Mouse (Mus musculus) thymus, adult 2 months (tissue): ENCODE measurements around the gene Rnf24. TPM values are rescaled to one million over a fixed set of nuclear protein-coding genes. Genes with fewer than 3 reads are reported as not detected.
"Not testable (repeated sequence)": the region's sequence is repeated elsewhere in the genome, so short reads cannot be mapped to it uniquely, and the experiment has no call there.

Source experiments
- DNase-seq: peaks from one replicate; pipeline ENCODE4 v3.0.0; 2021
- H3K27ac ChIP-seq: fragments of 200-500 bp; 2 replicates; pipeline ENCODE4 v1.5.1; 2012; ENCODE audit warnings: low read length, control low read depth; ENCODE audit not compliant: control insufficient read depth, insufficient read depth
- H3K27me3 ChIP-seq: fragments of 200-500 bp; 2 replicates; pipeline ENCODE4 v1.6.1; 2012; ENCODE audit warnings: mild to moderate bottlenecking, low read length, moderate library complexity, mixed read lengths; ENCODE audit not compliant: control insufficient read depth, insufficient read depth
- H3K36me3 ChIP-seq: fragments of 200-500 bp; 2 replicates; pipeline ENCODE4 v1.6.1; 2012; ENCODE audit warnings: mild to moderate bottlenecking, low read length, moderate library complexity; ENCODE audit not compliant: control insufficient read depth, insufficient read depth
- H3K4me1 ChIP-seq: fragments of 200-500 bp; replicated peaks from 2 replicates; pipeline ENCODE4 v1.6.1; 2012; ENCODE audit warnings: low read length; ENCODE audit not compliant: control insufficient read depth, insufficient read depth
- H3K4me3 ChIP-seq: fragments of 200-500 bp; 2 replicates; pipeline ENCODE4 v1.5.1; 2012; ENCODE audit warnings: mild to moderate bottlenecking, low read length, control low read depth, moderate library complexity; ENCODE audit not compliant: control insufficient read depth, insufficient read depth
- CTCF ChIP-seq: fragments of 200-500 bp; IDR thresholded peaks from 2 replicates; pipeline ENCODE4 v1.5.1; 2012; ENCODE audit warnings: mild to moderate bottlenecking, control low read depth, low read length, moderate library complexity, borderline replicate concordance; ENCODE audit not compliant: control insufficient read depth, poor library complexity, insufficient read depth; ENCODE audit errors: extremely low read depth
- POLR2A ChIP-seq: fragments of 200-500 bp; IDR thresholded peaks from 2 replicates; pipeline ENCODE4 v1.6.1; 2012; ENCODE audit warnings: mild to moderate bottlenecking, low read length, control low read depth, moderate library complexity; ENCODE audit not compliant: control insufficient read depth, poor library complexity, insufficient read depth; ENCODE audit errors: extremely low read depth
- WGBS: fragments of 180-500 bp; shearing (Covaris S2); methylation state at CpG from one replicate; pipeline ENCODE4 v1.1.7; 2018; 5-methylcytosine and 5-hydroxymethylcytosine counted together
- polyA plus RNA-seq: library from polyadenylated mRNA; depleted of rRNA; stranded (reverse); fragments of >200 nt; gene quantifications from 2 replicates; pipeline ENCODE4 v1.2.3, GENCODE M21; 2012

Gene Rnf24
- polyA plus RNA-seq, 1 experiment: 2.9 TPM

- peaks cover 11% of the 10 kb centered on the region for H3K4me1 ChIP-seq
- H3K27ac ChIP-seq: no peak overlapping the region
- H3K27me3 ChIP-seq: no peaks in the 10 kb centered on the region
- DNase-seq: no peak
- peaks cover 10% of the 10 kb centered on the region for H3K36me3 ChIP-seq
- TF ChIP-seq POLR2A: no peak
- TF ChIP-seq CTCF: no peak
- no peak overlapping the region for H3K4me3 ChIP-seq
These were observed 51.1 kb downstream of the Rnf24 start for GRCm38 (mm10) chr2:131301635-131302034.

GRCm38 (mm10) chr2:131300485-131300884 is 52.2 kb downstream of the Rnf24 start:
- no peak for DNase-seq
- H3K4me3 ChIP-seq: no peak overlapping the region
- peaks cover 22% of the 10 kb centered on the region for H3K36me3 ChIP-seq
- H3K27me3 ChIP-seq: no peaks in the 10 kb centered on the region
- 99% methylated on average over 2 of the region's 2 CpGs for WGBS
- no peak overlapping the region for H3K27ac ChIP-seq
- peaks cover 11% of the 10 kb centered on the region for H3K4me1 ChIP-seq
- no peak for TF ChIP-seq POLR2A
- TF ChIP-seq CTCF: no peak

- WGBS: 98% methylated on average over 7 of the region's 7 CpGs
- not testable (repeated sequence) for DNase-seq
These were observed 54.0 kb downstream of the Rnf24 start for GRCm38 (mm10) chr2:131298674-131299073.

GRCm38 (mm10) chr2:131296746-131297261 is 55.9 kb downstream of the Rnf24 start:
- Histone ChIP-seq H3K36me3 (peaks cover 51% of the 10 kb centered on the region), H3K27me3 (no peaks in the 10 kb centered on the region), H3K4me1 (no peaks in the 10 kb centered on the region), H3K4me3 (no peak overlapping the region), H3K27ac (no peak overlapping the region)
- WGBS: 98% methylated on average over 2 of the region's 2 CpGs
- no peak for TF ChIP-seq POLR2A
- no peak for TF ChIP-seq CTCF
- DNase-seq: no peak

More at GRCm38 (mm10) chr2:131298674-131299073, 54.0 kb downstream of the Rnf24 start:
- H3K27ac ChIP-seq, H3K4me3 ChIP-seq, H3K27me3 ChIP-seq: not testable (repeated sequence)
- peaks cover 11% of the 10 kb centered on the region for H3K4me1 ChIP-seq
- H3K36me3 ChIP-seq: peaks cover 35% of the 10 kb centered on the region

- TF ChIP-seq POLR2A (no peak), CTCF (no peak)
- DNase-seq: no peak
- peaks cover 58% of the 10 kb centered on the region for H3K36me3 ChIP-seq
- no peaks in the 10 kb centered on the region for H3K4me1 ChIP-seq
- H3K27ac ChIP-seq: no peak overlapping the region
- H3K27me3 ChIP-seq: no peaks in the 10 kb centered on the region
- no peak overlapping the region for H3K4me3 ChIP-seq
These were observed 62.0 kb downstream of the Rnf24 start for GRCm38 (mm10) chr2:131290669-131291068.

GRCm38 (mm10) chr2:131286276-131286675 is 66.4 kb downstream of the Rnf24 start:
- Histone ChIP-seq H3K4me1 (no peaks in the 10 kb centered on the region), H3K4me3 (no peak overlapping the region), H3K36me3 (peaks cover 47% of the 10 kb centered on the region), H3K27ac (no peak overlapping the region), H3K27me3 (no peaks in the 10 kb centered on the region)
- TF ChIP-seq CTCF (no peak), POLR2A (no peak)
- DNase-seq: no peak
- WGBS: 100% methylated on average over 1 of the region's 1 CpGs

GRCm38 (mm10) chr2:131281596-131281995 is 71.1 kb downstream of the Rnf24 start:
- H3K4me1 ChIP-seq: no peaks in the 10 kb centered on the region
- 95% methylated on average over 1 of the region's 1 CpGs for WGBS
- no peak for TF ChIP-seq POLR2A
- no peak for DNase-seq
- no peak overlapping the region for H3K27ac ChIP-seq
- peaks cover 60% of the 10 kb centered on the region for H3K36me3 ChIP-seq
- H3K27me3 ChIP-seq: no peaks in the 10 kb centered on the region
- no peak overlapping the region for H3K4me3 ChIP-seq

GRCm38 (mm10) chr2:131276722-131277121 is 76.0 kb downstream of the Rnf24 start:
- 96% methylated on average over 5 of the region's 5 CpGs for WGBS
- Histone ChIP-seq H3K36me3 (peaks cover 68% of the 10 kb centered on the region), H3K27me3 (no peaks in the 10 kb centered on the region), H3K4me3 (no peak overlapping the region), H3K4me1 (no peaks in the 10 kb centered on the region), H3K27ac (no peak overlapping the region)
- TF ChIP-seq CTCF (no peak), POLR2A (no peak)
- DNase-seq: no peak
